Mouse (Mus musculus) megakaryocyte progenitor cell, adult 5-6 weeks (primary cell): ENCODE results near the gene Uvrag. TPM values are rescaled to one million over a fixed set of nuclear protein-coding genes. Genes with fewer than 3 reads are reported as not detected.

Source experiments
- ATAC-seq: replicated peaks from 2 replicates; pipeline ENCODE4 v1.8.0; 2016; ENCODE audit warnings: mild to moderate bottlenecking, moderate TSS enrichment, inconsistent platforms; ENCODE audit not compliant: poor library complexity
- total RNA-seq, 2 experiments: library from RNA; stranded (forward) in 1 of 2; stranded (reverse) in 1 of 2; fragments of 157-497, 149-512 nt in 1 of 2; fragments of 200-1000 nt in 1 of 2; gene quantifications; 2 replicates each; pipeline versions ENCODE4 v1.2.3 to v1.2.4; 2015 to 2017

Uvrag gene
- total RNA-seq, 2 experiments from 2014 or later: 24.6 to 33.9 TPM

DNA sequence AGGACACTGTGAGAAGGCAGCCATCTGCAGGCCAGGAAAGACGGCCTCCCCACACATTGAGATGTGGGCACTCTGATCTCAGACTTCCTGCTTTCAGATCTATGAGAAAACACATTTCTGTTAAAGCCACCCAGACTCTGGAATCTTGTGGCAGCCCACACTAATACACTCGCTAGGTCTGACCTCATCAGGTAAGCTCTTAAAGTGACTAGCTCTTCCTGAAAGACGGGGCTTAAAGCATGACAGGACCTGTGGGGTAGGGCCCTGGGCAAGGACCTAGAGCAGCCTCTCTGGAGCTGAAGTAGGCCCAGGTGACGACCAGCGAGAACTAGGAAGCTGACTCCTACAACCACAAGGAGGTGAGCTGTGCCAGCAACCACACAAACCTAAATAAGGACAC, 113.8 kb downstream of the Uvrag start:
- ATAC-seq: peak; percentile 46

DNA sequence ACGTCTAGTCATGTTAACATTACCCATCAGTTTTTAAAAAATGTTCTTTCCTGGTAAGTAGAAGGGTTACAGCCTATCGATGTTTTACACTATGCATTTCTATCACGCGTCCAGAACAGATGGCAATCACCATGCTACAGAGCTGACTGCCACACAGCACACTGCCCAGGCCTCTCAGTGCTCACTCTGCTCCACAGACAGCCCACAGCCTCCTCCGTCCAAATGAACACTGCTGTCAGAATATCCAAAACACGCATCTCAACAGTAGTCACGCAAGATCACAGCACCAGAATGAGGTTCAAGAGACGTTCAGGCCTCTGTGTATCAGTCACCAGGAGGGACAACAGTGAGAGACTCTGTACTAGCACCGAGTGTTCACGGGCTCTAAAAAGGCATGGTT, 115.0 kb downstream of the Uvrag start:
- ATAC-seq: no peak

DNA sequence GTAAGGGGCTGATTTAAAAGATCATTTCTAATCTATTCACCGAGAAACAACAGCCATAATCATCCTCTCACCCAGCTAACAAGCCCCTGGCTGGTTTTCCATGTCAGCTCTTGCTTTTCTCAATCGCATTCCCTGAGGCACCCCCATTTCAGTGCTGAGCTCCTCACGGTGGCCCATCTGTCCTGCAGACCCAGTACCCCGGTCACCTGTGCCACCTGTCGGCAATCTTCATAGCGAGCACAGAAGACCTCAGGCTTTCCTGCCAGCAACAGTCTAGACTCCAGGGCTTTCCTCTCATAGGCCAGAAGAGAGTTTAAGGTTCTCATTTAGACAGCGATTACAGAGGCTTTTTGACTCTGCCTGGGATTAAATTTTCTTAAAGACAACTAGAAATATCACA, 115.7 kb downstream of the Uvrag start:
- ATAC-seq: no peak

DNA sequence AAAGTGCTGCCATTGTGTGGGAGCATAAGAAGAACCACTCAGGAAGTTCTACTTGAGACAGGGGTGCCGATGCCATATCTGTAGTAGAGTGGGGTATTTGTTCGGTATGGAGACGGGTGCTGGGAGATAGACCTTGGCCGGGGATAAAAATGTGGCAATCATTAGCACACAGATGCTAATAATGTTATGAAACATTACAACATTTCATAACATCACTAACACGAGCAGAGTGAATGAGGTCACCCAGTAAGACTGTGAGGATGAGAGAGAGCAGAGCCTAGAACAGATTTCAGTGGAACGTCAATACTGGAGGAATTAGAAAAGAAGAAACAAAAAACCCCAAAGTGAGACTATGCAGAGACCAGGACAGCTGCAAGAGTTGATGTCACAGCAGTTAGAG, 116.2 kb downstream of the Uvrag start:
- ATAC-seq: no peak

DNA sequence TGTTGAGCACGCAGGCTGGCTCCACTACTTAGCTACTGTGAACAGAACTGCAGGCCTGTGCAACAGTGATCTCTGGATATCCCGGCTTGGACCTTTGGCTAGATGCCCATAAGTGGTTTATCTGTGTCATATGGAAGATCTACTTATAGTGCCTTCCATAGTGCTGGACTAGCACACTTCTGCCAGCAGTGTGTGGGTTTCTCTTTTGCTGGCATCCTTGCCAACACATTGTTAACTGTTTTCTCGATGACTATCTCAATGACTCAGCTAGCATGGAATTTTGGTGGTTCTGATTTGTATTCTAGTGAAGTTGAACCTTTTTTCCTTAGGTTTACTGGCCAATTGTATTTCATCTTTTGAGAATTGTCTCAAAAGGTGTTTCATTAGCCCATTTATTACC, 117.0 kb downstream of the Uvrag start:
- no peak for ATAC-seq

DNA sequence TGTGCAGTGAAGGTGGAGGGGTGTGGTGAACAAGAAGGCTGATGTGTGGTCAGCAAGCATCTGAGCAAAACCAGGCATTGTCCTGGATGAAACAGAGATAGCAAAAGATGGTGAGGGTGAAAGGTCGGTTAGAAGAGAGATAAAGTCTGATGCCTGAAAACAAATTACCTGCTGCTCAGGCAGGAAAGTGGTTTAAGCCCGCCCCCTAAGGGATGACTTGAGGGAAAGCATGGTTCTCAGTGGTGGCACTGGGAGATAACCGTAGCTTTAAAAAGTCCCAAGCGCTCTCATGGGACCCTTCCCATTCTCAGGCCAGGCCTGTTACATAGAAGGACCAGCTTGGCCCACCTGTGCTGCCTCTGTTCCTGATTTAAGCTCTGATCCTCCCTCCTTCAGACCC, 119.7 kb downstream of the Uvrag start:
- 0 out of 2 replicates have a peak, but pooled peaks have one; percentile 34 for ATAC-seq

DNA sequence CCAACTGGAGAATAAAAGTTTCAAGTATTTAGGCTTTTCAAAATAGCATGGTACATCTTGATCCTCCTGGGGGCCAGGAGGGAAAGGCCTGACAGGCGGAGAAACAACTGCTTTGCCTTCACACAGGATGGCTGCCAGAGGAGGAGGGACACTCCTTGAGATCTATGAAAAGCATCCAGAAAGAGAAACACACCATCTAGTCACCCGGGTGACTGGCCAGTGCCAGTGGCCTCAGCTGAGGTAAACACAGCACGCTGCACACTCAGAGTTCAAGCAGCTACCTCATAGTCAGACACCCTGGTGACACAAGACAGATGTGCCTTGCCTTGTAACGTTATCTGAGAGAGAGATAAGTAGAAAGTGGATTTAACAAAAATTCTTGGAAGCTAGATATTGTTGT, 120.6 kb downstream of the Uvrag start:
- no peak for ATAC-seq

DNA sequence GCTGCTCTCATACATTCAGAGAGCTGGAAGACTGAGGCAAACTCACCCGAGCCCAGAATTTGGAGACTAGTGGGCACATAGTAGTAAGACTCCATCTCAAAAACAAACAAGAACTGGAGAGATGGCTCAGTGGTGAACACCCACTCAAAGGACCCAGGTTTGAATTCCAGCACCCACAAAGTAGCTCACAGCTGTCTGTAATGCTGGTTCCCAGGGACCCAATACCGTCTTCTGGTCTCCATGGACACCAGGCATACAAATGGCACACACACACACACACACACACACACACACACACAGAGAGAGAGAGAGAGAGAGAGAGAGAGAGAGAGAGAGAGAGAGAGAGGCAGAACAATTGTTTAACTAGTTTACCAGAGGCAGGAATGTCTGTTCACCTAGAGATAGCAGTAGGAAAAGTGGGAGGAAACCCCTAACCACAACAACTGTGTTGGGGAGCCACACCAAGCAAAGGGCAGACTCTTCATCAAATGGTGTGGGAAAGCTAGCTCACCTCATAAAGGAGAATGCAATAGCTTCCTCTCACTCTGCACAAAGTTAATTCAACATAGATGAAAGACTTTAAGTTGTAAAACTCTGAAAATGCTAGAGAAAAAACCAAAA, 123.6 kb downstream of the Uvrag start:
- ATAC-seq: peak; percentile 54

DNA sequence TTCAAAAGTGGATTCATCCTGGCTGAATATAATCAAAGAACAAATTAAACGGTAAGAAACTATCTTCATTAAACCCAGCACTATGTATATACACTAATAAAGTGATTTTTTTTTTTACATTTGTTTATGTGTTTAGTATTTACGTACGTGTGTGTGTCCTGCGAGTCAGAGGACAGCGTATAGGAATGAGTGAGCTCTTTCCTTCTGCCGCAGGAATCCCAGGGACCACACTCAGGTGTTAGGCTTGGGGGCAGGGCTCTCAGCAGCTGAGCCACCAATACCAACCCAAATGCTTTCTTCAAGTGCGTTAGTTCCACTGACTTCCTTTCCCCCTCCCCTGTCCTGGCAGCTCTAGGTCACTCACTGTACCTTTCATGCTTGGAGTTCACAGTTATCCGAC, 125.0 kb downstream of the Uvrag start:
- no peak for ATAC-seq

DNA sequence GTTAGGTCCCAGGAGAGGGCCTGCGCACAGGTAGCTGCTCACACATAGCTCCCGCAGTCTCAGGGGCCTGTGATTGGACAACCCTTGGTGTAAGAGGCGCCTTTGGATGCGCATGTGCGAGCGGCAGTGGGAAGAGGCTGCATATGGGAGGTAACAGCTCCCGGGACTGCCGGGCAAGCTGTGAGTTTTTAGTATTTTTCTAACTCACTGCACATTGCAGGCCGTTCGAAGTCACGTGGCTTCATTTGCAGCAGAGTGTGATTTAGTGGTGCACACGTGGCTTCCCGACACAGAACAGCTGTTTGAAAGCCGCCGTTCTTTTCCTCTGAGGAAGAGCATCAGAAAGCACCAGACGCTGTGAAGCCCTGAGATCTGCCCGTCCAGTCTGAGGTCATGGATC, 125.5 kb downstream of the Uvrag start:
- no peak for ATAC-seq

DNA sequence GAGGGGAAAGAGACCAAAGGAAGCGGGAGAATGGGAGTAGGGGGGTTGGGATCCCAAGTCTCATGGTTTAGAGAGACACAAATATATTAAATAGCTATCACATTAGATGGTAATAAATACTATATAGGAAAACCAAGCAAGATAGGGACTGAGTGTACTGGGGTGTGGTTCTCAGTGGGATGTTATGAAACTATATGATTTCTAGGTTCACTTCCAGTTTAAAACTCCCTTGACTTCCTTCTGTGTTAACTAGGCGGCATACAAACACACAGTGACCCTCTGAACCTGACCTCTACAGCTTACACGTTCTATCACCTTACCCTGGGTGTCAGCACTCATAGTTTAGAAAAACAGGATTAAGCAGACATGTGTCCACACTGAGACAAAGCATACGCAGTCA, 126.3 kb downstream of the Uvrag start:
- ATAC-seq: no peak

DNA sequence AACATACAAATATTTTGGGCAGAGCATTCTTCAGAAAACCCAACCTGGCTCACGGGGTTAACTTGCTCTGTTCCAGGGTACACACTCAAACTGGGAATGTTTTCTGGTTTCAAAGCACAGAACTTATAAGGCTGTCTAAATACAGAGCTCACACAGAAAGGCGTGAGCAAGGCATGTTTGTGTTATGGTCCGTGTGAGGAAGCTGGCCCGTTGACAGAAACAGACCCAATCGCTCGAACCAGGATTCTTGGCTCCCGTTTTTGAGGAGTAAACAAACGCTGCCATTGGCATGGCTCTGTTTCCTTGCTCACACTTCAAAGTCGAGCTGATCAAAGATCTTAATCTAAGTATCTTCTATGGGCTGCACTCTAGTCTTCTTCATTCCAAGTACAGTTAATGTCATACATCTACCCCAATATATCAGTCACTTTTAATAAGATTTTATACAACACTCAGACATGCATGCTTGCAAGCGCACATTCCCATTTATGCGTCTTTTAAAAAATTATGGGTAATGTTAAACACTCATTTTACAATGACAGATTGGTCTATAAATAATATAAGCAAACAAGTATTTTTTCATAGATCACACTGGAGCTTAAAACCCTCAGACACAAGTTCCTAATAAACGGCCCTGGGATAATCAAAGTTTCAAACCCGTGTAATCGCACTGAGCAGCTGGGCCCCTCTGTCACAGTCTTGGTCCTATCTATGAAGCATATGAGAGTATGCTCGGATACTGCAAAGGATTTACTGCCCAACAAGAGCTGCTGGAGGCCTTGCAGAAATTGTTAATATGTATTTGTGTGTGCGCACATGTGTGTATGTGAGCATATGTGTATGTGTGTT, 133.2 kb downstream of the Uvrag start:
- no peak for ATAC-seq

DNA sequence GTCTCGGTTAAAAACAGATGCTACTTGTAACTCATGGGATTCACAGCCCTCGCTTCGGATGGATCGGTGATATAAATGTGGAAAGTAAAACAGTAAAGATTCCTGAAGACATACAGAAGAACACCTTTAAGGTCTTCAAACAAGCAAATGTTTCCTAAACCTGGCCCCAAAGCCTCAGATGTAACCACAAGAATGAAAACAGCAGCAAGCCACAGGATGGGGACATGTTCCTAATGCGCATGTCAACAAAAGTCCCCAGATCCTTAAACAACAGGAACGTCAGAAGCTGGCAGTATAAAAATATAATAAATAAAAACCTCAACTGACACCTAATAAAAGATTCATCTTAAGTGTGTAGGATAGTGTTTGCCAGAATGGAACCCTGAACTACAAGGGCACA, 137.7 kb downstream of the Uvrag start:
- no peak for ATAC-seq

DNA sequence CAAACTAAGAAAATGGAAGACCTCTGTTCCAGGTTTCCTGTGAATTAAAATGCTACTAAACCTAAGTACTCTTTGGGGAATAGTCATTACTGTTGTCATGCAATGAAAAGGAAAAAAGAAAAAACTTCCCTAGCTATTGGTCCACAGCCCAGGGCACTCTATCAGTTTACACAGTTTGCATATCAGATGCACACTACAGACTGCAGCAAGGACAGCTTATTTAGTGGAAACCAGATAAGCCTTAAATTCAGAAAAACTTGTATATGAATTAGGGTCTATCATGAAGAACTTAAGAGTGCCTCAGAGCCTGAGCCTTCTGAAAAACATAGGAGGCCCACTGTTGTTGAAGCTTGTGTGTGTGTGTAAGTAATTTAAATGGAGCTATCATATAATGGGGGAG, 142.2 kb downstream of the Uvrag start:
- peak; percentile 52; the same call in 1 of the 2 replicates for ATAC-seq

DNA sequence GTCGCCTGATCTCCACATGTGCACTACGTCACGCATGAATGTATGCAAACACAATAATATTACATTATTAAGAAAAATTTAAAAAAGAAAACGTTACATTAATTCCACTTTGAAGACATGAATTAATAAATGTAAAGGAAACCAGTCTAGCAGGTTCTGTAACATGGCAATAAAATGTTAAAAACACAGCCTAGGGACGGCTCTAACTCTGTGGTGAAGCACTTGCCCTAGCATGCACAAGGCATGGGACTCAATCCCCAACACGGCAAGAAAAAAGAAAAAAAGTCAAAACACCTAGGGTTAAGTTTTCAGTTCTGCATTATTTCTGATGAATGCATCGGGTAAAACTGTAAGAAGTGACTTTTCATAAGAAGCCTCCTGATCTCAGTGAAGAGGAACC, 143.2 kb downstream of the Uvrag start:
- no peak for ATAC-seq

DNA sequence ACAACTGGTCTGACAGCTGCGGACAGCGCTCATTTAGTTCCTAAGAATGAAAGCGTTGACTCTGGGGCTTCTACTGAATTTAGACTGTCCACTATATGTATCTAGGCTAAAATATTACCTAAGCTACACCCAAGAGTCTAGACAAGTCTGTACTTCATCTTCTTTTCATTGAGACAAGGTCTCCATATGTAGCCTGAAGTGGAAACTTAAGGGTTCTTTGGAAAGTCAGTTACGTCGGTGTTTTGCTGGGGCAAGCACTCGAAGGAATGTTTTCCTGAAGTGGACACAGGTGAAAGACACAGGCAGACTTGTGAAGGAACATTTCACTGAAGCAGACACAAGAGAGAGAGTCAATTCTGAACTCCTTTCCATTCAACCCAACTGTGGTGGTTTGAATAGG, 144.2 kb downstream of the Uvrag start:
- ATAC-seq: no peak

DNA sequence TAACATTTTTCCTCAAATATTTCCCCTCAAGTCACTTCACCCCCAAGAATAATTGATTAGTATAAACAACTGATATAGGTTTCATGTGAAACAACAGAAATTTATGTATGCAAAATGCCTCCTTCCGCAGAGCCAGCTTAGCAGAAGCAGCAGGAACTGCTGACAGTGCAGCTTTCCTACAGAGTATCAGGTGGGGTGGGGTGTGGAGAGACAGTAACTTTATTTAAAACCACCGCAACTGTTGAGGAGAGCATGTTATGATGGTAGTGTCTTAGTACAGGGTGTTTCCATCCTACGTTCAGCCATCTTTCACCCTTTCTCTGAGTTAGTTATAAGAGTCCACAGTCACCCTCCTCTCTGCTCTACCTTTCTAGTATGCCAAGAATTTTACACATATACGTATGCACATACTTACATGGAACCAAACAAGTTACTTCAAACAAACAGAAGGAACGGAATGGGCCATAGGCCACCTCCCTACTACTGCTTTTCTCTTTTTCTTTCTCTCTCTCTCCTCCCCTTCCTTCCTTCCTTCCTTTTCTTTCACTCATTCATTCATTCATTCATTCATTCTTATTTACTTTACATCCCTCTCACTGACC, 145.7 kb downstream of the Uvrag start:
- no peak for ATAC-seq

DNA sequence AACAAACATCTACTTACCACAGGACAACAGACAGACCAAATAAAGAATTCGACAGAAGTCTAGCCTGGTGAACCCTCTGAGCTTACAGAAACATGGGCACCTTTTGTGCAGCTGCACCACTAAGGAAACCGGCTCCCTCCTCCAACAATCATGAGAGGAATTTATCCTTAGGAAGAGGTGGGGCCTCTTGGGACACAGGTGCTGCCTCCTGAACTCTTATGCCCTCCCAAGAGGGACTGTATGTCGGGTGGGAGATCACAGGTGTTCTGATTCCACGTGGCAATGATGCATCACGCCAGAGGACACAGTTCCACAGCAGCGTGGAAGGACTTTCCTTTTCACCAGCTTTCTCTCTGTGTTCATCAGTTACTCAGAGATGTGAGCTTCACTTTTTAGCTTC, 146.8 kb downstream of the Uvrag start:
- no peak for ATAC-seq

DNA sequence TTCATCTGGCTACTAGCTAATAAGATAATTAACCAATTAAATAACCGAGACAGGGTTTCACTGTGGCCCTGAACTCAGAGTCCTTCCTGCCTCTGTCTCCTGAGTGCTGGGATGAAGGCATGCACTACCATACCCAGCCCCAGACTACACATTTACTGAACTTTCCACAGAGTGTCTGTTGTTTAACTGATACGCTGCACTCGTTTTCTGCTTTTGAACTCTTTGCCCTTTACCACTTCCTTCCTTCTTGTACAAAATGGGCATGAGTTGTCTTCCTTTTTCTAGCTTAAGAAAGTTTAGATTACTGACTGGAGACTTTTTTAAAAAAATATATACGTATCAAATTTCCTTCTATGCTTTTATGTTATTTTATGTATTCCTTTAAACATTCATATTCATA, 147.5 kb downstream of the Uvrag start:
- ATAC-seq: peak; percentile 69

DNA sequence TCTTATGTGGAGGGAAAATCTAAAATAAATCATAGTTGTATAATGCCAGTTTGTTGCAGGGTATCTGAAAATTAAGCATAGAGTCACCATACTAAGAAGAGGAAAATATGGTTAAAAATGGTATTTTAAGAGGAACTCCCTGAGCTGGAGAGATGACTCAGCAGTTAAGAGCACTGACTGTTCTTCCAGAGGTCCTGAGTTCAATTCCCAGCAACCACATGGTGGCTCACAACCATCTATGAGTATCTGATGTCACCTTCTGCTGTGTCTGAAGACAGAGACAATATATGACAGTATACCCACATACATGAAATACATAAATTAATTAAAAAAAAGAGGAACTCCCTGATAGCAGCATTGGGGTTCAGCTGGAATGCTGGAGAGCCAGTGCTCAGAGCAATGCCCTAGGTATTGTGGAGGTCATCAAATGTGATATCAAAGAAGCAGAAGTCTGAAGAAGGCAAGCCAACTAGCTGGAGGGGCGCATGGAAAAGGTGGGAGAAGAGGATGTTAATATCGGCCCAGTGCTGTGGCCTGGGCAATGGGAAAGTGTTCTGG, 149.7 kb downstream of the Uvrag start:
- no peak for ATAC-seq

DNA sequence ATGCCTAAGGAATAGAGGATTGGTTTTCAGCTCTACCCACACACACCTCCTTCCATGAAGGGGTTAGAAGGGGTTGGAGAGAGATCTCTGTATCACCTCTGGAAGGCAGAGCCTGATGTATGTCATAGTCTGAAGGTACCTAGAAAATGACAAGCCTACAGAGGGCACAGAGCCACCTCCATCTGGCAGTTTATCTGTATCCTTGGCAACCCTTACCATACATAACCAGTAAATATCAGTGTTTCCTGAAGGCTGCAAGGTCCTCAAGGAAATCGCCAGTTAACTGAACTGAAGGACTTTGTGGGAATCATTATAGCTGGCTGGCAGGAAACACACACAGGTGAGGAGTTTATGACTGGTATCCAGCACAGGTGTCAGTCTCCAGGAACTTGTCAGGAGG, 150.4 kb downstream of the Uvrag start:
- no peak for ATAC-seq

DNA sequence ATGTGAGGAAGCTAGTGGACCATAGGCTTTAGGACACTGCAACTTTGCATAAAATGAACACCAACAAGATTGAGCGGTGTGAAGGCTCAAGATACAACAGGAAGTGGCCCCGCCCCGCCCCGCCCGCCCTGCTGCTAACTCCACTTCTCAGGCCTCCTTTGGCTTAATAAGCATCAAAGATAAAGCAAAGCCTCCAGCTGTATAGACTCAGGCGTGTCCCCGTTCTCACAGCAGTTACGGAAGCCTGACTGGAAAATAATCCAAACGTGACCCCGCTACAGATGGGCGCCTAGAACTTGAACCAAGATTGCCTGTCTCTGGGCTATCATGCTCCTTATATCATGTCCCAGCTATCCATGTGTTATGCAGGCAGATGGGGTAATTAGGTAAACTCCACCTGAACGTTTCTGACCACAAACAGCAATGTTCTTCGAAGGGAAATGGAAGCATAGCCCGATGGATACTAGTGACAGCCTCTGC, 153.9 kb downstream of the Uvrag start:
- peak; percentile 77 for ATAC-seq
